Mouse (Mus musculus) c-Kit-positive CD71-positive TER-119-positive erythroid progenitor cells, embryonic 14.5 days (primary cell): ENCODE measurements around the gene Gpm6b.

Experiments
- DNase-seq: peaks from one replicate; pipeline ENCODE4 v3.0.0-alpha.2; 2013; ENCODE audit warnings: low spot score

The Gpm6b gene

GRCm38 (mm10) chrX:166307437-166308222 lies 68.9 kb downstream of the Gpm6b start:
- DNase-seq = no peak

DNA sequence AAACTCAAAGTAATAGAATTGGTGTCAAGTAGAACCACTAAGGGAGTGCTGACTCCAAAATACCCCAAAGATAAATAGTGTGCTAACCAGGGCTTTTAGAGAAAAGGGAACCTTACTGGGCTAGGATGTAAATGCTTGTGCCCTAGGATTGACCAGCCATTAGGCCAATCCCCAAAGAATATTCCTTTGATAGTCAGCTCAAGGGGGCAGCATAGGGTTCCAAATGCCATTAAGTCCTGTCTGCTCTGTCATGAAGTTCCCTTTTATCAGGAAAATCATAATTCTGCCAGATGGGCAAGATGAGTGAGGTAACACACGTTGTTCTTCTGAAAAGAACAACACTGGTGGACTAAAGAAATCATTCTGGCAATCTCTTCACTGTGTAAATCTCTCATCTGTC lies 70.1 kb downstream of the Gpm6b start:
- DNase-seq = no peak

GRCm38 (mm10) chrX:166315251-166315650 lies 76.5 kb downstream of the Gpm6b start:
- no peak for DNase-seq

DNA sequence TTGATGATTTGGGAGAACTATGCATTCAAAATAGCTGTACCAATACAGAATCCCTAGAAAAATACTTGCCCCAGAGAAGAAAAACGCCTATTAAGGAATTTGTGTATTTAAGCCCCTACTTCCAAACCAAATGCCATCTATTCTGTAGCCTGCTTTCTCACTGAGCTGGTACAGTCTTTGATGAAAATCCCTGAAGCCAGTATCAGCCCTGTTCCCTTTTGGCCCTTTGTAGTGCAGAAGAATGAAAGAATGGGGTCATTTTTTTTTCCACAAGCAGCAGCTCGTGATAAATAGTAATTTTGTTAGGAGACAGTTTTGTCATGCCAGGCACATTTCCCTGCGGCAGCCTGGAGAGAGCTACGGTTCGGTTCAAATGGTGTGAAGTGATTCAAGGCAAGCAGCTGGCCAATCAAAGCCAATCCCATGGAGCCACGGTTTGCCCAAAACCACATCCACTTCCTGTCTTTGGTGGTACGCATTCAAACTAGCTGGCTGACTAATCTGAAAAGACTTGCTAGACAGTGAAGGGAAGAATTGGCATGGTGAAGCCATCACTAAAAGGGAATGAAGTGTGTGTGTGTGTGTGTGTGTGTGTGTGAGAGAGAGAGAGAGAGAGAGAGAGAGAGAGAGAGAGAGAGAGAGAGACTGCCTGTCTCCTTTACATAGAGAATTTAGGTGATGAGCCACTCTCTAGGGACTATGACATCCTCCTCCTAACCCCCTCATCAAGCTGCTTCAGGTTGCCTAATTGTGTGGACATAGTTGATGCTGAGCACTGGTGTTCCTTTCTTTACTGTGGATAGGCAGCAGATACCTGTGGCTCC lies 78.1 kb downstream of the Gpm6b start:
- no peak for DNase-seq

- DNase-seq = no peak
Observed at GRCm38 (mm10) chrX:166317376-166317679, 78.6 kb downstream of the Gpm6b start.

DNA sequence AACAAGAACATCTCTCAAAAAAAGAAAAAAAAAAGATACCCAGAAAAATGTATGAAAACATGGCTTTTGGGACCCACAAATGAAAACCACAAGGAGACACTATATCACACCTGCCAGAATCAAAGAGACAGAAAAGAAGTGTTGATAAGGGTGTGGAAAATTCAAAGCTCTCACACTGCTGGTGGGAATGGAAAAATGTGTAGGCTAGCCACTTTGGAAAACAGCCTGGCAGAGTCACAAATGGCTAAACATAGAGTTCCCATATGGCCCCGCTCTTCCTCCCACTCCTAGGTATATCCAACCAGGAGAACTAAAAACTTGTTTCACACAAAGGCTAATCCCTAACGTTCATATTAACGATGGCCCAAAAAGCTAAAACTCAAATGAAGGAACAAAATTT lies 84.5 kb downstream of the Gpm6b start:
- DNase-seq = no peak

DNA sequence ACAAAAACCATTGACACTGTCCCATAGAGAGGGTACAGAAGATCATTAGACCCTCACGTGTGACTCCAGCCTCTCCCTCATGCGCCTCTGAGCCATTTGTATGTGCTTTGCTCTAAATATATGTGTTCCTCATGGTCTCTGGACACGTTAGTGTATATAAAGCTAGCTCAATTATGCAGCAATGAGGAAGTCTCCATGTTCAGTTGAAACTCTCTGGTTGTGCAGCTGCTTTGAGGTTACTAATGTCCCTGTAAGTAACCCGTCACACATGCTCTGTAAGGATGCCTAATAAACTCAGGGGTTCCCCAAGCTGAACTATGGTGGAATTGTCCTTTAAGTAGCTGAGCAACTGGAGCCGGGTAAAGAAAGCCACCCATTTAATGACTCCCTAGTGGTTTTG lies 88.9 kb downstream of the Gpm6b start:
- no peak for DNase-seq

DNA sequence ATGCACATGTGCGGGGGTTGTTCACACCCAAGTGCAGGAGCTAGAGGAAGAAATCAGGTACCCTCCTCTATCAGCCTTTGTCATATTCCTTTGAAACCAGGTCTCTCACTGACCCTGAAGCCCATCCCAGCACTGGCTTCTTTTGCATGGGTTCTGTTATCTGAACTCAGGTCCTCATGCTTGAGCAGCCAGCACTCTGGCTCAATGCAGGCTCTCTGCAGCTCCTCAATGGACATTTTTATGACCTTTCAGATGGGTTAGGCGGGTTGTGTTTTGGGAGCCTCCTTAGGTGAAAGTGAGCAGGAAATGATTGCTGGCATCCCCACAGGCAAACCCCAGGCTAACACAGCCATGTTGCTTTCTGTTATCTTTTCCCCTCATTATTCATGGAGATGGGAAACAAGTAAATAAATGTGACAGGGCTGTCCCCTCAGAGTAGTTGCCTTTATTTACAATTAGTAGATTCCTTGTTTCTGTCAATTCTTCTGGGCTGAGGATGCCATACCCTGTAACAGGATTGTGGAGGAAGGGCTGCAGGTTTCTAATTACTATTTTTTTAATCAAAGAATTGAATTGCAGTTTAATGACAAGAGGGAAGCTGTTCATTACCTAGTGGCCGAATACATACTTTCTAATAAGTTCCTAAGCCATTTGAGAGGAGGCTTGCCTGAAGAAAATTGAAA lies 89.6 kb downstream of the Gpm6b start:
- DNase-seq = no peak

- no peak for DNase-seq
Observed at GRCm38 (mm10) chrX:166328904-166329451, 90.3 kb downstream of the Gpm6b start.

- no peak for DNase-seq
Observed at GRCm38 (mm10) chrX:166334516-166335136, 95.9 kb downstream of the Gpm6b start.

- no peak for DNase-seq
Observed at GRCm38 (mm10) chrX:166338353-166338752, 99.6 kb downstream of the Gpm6b start.

DNA sequence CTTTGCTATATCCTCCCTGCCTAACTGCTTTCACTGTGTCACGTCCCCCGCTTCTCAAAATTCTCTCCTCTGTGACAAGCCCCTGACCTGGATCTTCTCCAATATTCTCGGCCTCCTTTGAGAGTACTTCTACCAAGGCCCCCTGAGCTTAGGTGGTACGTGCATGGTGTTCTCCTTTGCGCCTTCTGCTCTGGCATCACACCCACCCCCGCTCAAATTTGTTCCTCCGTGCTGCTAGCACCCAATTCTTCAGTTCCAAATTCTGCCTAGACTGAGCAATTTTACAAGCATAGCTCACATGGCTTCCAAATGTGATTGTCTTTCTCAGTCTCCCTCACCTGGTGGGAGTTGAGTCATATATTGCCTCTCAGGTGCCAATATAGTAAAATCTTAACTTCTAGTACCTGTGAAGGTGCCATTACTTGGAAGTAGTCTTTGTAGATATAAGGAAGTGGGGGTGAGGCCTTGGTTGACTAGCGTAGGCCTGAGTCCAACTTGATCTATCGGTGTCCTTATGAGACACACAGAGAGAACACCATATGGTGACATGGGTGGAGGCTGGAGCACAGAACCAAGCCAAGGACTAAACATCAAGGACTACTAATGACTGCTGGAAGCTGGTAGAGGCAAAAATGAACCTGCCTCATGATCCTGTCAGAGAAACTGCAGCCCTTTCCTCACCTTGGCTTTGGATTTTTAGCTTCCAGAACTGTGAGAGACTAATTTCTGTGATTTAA lies 100.2 kb downstream of the Gpm6b start:
- no peak for DNase-seq

GRCm38 (mm10) chrX:166339911-166340310 lies 101.2 kb downstream of the Gpm6b start:
- no peak for DNase-seq

- DNase-seq = no peak
Observed at GRCm38 (mm10) chrX:166341795-166342194, 103.1 kb downstream of the Gpm6b start.

- DNase-seq = no peak
Observed at GRCm38 (mm10) chrX:166344228-166345015, 105.7 kb downstream of the Gpm6b start.

- DNase-seq = no peak
Observed at GRCm38 (mm10) chrX:166348086-166348485, 109.4 kb downstream of the Gpm6b start.

- no peak for DNase-seq
Observed at GRCm38 (mm10) chrX:166348634-166349033, 109.9 kb downstream of the Gpm6b start.

DNA sequence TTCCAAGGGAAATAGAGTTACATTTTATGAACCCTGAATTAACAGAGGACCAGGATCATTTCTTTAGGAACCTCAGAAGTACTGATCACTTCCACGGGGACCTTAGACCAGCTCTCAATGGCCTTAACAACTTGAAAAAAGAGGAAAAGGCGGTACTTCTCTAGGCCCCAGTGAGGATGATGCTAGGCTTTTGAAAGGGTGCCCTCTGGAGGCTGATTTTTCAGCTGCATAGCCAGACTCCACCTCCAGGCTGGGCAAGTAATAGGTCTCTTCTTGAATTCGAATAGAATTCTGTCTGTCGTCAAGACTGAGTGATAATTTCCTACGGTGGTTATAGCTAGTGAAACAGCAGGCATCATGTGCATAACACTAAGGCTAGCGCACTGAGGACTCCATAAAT lies 113.1 kb downstream of the Gpm6b start:
- peak; percentile 6 for DNase-seq

DNA sequence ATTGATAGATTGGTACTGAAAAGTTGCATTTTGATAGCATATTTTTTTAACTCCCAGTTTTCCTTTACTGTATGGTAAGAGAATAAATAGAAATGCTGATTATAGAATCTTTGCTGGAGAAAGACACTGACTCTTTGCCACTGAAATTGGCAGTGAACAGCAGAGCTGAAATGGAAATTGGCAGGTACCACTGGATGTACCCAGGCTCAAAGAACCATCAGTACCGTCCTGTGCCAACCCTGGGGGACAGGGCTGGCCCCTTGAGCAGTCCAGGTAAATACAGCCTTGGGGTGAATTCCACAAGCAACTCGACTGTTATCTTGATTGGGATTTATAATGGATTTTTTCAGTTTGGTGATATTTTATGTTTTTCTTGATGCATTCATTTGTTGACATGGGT lies 114.7 kb downstream of the Gpm6b start:
- no peak for DNase-seq

DNA sequence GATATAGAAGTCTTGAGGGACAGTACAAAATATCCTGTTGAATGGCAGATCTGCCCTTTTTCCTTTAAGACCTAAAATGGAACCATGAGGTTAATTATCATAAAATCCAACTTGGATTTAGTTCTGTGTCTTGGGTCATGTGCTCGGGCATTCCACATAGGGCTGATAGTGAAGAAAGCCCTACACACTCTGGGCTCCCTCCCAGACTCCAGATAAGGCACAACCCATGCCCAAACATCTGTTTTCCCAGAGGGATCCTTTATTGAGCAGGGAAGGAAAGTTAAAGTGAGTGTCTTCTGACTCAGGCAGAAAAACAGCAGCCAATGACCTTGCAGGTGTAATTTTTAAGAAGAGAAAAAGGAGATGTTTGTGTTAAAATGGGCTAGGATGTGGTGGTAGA lies 116.2 kb downstream of the Gpm6b start:
- no peak for DNase-seq

DNA sequence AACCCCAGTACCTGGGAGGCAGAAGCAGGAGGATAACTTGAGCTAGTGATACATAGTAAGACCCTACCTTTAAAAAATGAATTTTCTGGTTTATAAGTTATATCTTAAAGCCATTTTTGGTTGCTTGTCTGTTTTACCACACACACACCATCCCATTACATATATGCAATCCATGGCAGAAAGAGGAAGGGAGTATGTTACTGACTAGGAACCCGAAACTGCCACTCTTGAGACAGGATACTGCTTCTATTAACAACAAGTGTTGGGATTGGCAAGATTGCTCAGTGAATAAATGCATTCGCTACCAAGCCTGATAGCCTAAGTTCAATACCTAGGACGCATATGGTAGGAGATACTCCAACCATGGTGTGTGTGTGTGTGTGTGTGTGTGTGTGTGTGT lies 117.6 kb downstream of the Gpm6b start:
- no peak for DNase-seq
